Mouse (Mus musculus): Measurements from ENCODE around the gene Kcnv2.

GRCm38 (mm10) chr19:27332207-27332794, 9.9 kb downstream of the Kcnv2 start:
- TF ChIP-seq POLR2A (IDR thresholded peaks at IDR 0.05; ENCODE audit: low read depth, low read length) (no peak), CTCF (IDR thresholded peaks at IDR 0.05; ENCODE audit: extremely low read depth, insufficient read depth, insufficient read length, insufficient replicate concordance) (no peak)

Measured in spleen, adult 2 months (tissue).